Mouse (Mus musculus): ENCODE measurements around the gene Enox1.

DNA sequence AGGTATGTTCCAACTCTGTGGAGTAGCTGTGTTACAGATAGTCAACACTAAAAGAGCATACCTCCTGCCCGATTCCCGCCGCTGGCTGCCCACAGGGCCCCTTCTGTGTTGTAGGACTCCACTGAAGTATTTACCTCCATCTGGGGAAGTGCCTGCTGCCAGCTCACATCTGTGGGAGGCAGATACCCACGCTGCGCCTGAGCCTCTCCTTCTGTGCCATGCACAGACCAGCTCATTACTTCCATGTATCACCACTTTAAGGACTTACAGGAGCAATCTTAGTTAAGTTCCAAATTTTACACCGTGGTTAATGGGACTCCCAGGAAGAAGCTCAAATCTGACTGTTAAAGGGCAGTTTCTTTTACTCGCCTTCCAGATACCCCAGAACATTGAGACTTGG is 23.7 kb downstream of the Enox1 start:
- TF ChIP-seq POLR2A (IDR thresholded peaks at IDR 0.05; ENCODE audit: borderline replicate concordance, extremely low read depth, low read depth, low read length) (no peak), CTCF (IDR thresholded peaks at IDR 0.05; ENCODE audit: insufficient read depth, low read length) (no peak)
